18 mouse cellular contexts compared by ENCODE assay signal in the genomic region with DNA sequence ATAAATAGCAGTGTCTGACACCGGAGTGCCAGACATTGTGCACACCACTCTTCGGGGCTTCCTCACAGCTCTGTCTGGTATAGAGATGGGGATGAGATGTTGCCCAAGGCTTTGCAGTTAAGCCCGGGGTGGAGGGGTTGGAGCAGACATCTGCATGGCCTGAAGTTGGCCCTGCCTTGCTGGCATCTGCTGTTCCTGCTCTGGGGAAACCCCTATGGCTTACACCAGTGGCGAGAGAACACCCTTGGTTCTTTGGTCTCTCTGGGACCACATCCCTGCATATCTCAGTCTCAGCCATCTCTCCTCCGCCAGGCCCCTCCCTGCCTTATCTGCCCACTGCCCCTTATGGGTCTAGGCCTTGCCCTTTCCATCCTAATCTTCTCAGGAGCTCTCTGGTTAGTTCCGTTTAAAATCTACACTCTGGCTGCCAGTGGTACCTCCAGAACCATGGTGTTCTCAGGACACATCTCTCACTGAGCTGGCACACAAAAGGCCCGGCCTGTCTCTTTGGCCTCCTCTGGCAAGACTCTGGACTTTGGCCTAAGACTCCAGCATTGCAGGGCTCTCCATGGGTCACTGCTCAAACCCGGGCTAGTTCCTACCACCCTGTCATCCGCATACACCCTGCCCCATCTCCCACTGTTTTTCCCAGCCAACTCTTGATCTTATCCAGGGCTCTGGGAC.
DNase-seq lines count a peak whose midpoint lies in the region; ATAC-seq and TF ChIP-seq lines count a peak whose summit lies in the region.
"Had no signal": no experiment of that assay in that cellular context is flagged by ENCODE, and none has a peak within 500 bp of the region (broad histone marks: within the 10 kb centered on the region; RNA-seq: fewer than 3 reads in every experiment).

No protein-coding gene starts in this region.

- ATAC-seq in kidney, embryonic 14.5 days (ENCODE audit: low FRiP score, low TSS enrichment) = no peak
- peak; percentile 8; the same call in 1 of the 2 replicates for ATAC-seq in granulocyte monocyte progenitor cell, adult 5-6 weeks (replicated peaks; ENCODE audit: poor library complexity, severe bottlenecking)
- ATAC-seq in kidney, postnatal 0 days (replicated peaks; ENCODE audit: low FRiP score, low read depth) = peak; percentile 47
- ATAC-seq in megakaryocyte progenitor cell, adult 5-6 weeks (replicated peaks; ENCODE audit: poor library complexity) = peak; percentile 30
- ATAC-seq: intestine, embryonic 15.5 days had no signal

- no peaks in the 10 kb centered on the region for H3K9me3 ChIP-seq in kidney, embryonic 14.5 days (ENCODE audit: control insufficient read depth, low read length)
- no peaks in the 10 kb centered on the region for H3K9me3 ChIP-seq in kidney, postnatal 0 days (replicated peaks; ENCODE audit: low read length)
- H3K9me3 ChIP-seq: embryonic facial prominence, embryonic 13.5 days; hindbrain, embryonic 15.5 days; intestine, embryonic 15.5 days; liver, embryonic 13.5 days; megakaryocyte, embryonic 14.5 days had no signal

- H3K27ac ChIP-seq in kidney, embryonic 14.5 days (ENCODE audit: low read depth, low read length) = no peak overlapping the region
- 0 out of 2 replicates have a peak overlapping the region, but pooled peaks have one; percentile 47 for H3K27ac ChIP-seq in kidney, postnatal 0 days
- H3K27ac ChIP-seq: embryonic facial prominence, embryonic 13.5 days; hindbrain, embryonic 15.5 days; intestine, embryonic 15.5 days; liver, embryonic 13.5 days had no signal

- H3K9ac ChIP-seq in kidney, embryonic 14.5 days (ENCODE audit: low read depth, low read length) = no peak overlapping the region
- no peak overlapping the region for H3K9ac ChIP-seq in kidney, postnatal 0 days (ENCODE audit: low read depth, low read length)
- H3K9ac ChIP-seq: embryonic facial prominence, embryonic 13.5 days; forebrain, postnatal 0 days; hindbrain, embryonic 15.5 days; intestine, embryonic 15.5 days; liver, embryonic 13.5 days had no signal

- no peaks in the 10 kb centered on the region for H3K27me3 ChIP-seq in kidney, embryonic 14.5 days (ENCODE audit: control insufficient read depth, insufficient read depth, low read length)
- no peaks in the 10 kb centered on the region for H3K27me3 ChIP-seq in kidney, postnatal 0 days (ENCODE audit: insufficient read depth, low read length)
- H3K27me3 ChIP-seq: embryonic facial prominence, embryonic 13.5 days; hindbrain, embryonic 15.5 days; intestine, embryonic 15.5 days; liver, embryonic 13.5 days had no signal

- no peak overlapping the region for H3K4me2 ChIP-seq in kidney, embryonic 14.5 days (replicated peaks; ENCODE audit: low read depth, low read length)
- H3K4me2 ChIP-seq in kidney, postnatal 0 days (ENCODE audit: low read length) = no peak overlapping the region
- H3K4me2 ChIP-seq: embryonic facial prominence, embryonic 13.5 days; heart, embryonic 11.5 days; hindbrain, embryonic 15.5 days; intestine, embryonic 15.5 days; liver, embryonic 13.5 days had no signal

- 75% methylated on average over 9 of the region's 9 CpGs for whole genome bisulfite sequencing in kidney, embryonic 14.5 days
- WGBS in kidney, postnatal 0 days = 68% methylated on average over 9 of the region's 9 CpGs

- H3K36me3 ChIP-seq in kidney, embryonic 14.5 days (ENCODE audit: control insufficient read depth, insufficient read depth, low read length) = no peaks in the 10 kb centered on the region
- H3K36me3 ChIP-seq in kidney, postnatal 0 days (ENCODE audit: insufficient read depth, low read length) = no peaks in the 10 kb centered on the region
- H3K36me3 ChIP-seq: embryonic facial prominence, embryonic 13.5 days; hindbrain, embryonic 15.5 days; intestine, embryonic 15.5 days; liver, embryonic 13.5 days had no signal

- H3K4me3 ChIP-seq in kidney, embryonic 14.5 days (ENCODE audit: low read length) = no peak overlapping the region
- H3K4me3 ChIP-seq in kidney, postnatal 0 days (replicated peaks; ENCODE audit: low read depth, low read length) = no peak overlapping the region
- H3K4me3 ChIP-seq: embryonic facial prominence, embryonic 13.5 days; hindbrain, embryonic 15.5 days; intestine, embryonic 15.5 days; liver, embryonic 13.5 days; megakaryocyte, embryonic 14.5 days had no signal

- no peak for TF ChIP-seq CTCF in kidney, postnatal 0 days (IDR thresholded peaks at IDR 0.05; ENCODE audit: low read depth)

- H3K4me1 ChIP-seq in kidney, embryonic 14.5 days (ENCODE audit: control insufficient read depth, insufficient read depth, low read length) = peaks cover 20% of the 10 kb centered on the region
- H3K4me1 ChIP-seq in kidney, postnatal 0 days (replicated peaks; ENCODE audit: insufficient read depth, low read length) = peaks cover 23% of the 10 kb centered on the region

- peak; percentile 93 for DNase-seq in kidney, adult 11 months
- no peak for DNase-seq in kidney, postnatal 0 days (ENCODE audit: low spot score)
- no peak for DNase-seq in spleen, adult 12 weeks (ENCODE audit: low spot score)
- DNase-seq in urinary bladder, adult 18-20 months (ENCODE audit: low spot score in 2 of 2) = no peak
- DNase-seq in spleen, postnatal 4 days (ENCODE audit: low spot score in 2 of 2) = no peak
- DNase-seq: cerebellum, adult 8-10 months; forebrain, postnatal 0 days; heart, postnatal 14 days; liver, embryonic 13.5 days; thymus, postnatal 25 days had no signal
